Mouse (Mus musculus): Measurements from ENCODE around the gene Bhlhe41. TPM values are rescaled to one million over a fixed set of nuclear protein-coding genes. Genes with fewer than 3 reads are reported as not detected.

Bhlhe41 gene
- total RNA-seq, 2 experiments from 2014 or later, result 15.9 to 17.4 TPM

Other genes starting within 250 kb of the Bhlhe41 start
- under 1 TPM; 0.27 to 0.38 TPM for gene Tuba3b, start 249.8 kb downstream of the Bhlhe41 start, total RNA-seq (2021)
- gene Rassf8, start 118.8 kb downstream of the Bhlhe41 start, total RNA-seq (2021), result 10 to 100 TPM; 75.4 to 82.3 TPM
- 100 to 1,000 TPM; 122 to 147 TPM for gene Sspn, start 66.1 kb upstream of the Bhlhe41 start, total RNA-seq (2021)